Mouse (Mus musculus) ES-Bruce4 (cell line): Measurements from ENCODE around the gene Thada.

ENCODE experiments used
- CTCF ChIP-seq: IDR thresholded peaks from one replicate; pipeline ENCODE4 v1.8.1; 2011; ENCODE audit warnings: low read depth, low read length
- EP300 ChIP-seq: IDR thresholded peaks from 2 replicates; pipeline ENCODE4 v1.6.1; 2011; ENCODE audit warnings: low read depth, low read length; ENCODE audit not compliant: insufficient read depth
- POLR2A ChIP-seq: IDR thresholded peaks from one replicate; pipeline ENCODE4 v1.8.1; 2011; ENCODE audit warnings: low read length; ENCODE audit not compliant: insufficient read depth

GRCm38 (mm10) chr17:84342299-84342817 is 123.6 kb downstream of the Thada start:
- TF ChIP-seq EP300 (no peak), CTCF (no peak), POLR2A (no peak)
